Mouse (Mus musculus) kidney, adult 8-10 months (tissue): ENCODE data around the gene Tekt4.
A peak's percentile ranks its signal among the peaks of the same experiment; 100 is the strongest.

Experiments used
- DNase-seq, 2 experiments: peaks; one replicate each; pipeline ENCODE4 v3.0.0; 2022

Tekt4 gene

GRCm38 (mm10) chr17:25454272-25454671 lies at the start of gene Tekt4:
Gene Tekt4 (plus strand): TSS chr17:25454615.
- DNase-seq: no peak

- DNase-seq: no peak
These were observed 49.1 kb upstream of the Tekt4 start for GRCm38 (mm10) chr17:25405224-25405895.

- no peak for DNase-seq
These were observed 48.4 kb upstream of the Tekt4 start for GRCm38 (mm10) chr17:25406011-25406441.

- DNase-seq: no peak
These were observed 47.1 kb upstream of the Tekt4 start for GRCm38 (mm10) chr17:25407352-25407751.

- DNase-seq: no peak
These were observed 46.0 kb upstream of the Tekt4 start for GRCm38 (mm10) chr17:25408302-25408999.

- no peak for DNase-seq
These were observed 44.8 kb upstream of the Tekt4 start for GRCm38 (mm10) chr17:25409621-25410020.

GRCm38 (mm10) chr17:25410180-25410579 lies 44.2 kb upstream of the Tekt4 start:
- DNase-seq: no peak

GRCm38 (mm10) chr17:25410786-25411185 lies 43.6 kb upstream of the Tekt4 start:
- no peak for DNase-seq

- DNase-seq: no peak
These were observed 43.2 kb upstream of the Tekt4 start for GRCm38 (mm10) chr17:25411251-25411650.

GRCm38 (mm10) chr17:25414209-25414608 lies 40.2 kb upstream of the Tekt4 start:
- DNase-seq: peak; percentile 66 to 82

GRCm38 (mm10) chr17:25414917-25415316 lies 39.5 kb upstream of the Tekt4 start:
- DNase-seq: no peak

GRCm38 (mm10) chr17:25415421-25415913 lies 38.9 kb upstream of the Tekt4 start:
- DNase-seq: no peak

GRCm38 (mm10) chr17:25416219-25416618 lies 38.2 kb upstream of the Tekt4 start:
- DNase-seq: no peak

- no peak for DNase-seq
These were observed 36.4 kb upstream of the Tekt4 start for GRCm38 (mm10) chr17:25417990-25418389.

GRCm38 (mm10) chr17:25418926-25419325 lies 35.5 kb upstream of the Tekt4 start:
- DNase-seq: no peak

GRCm38 (mm10) chr17:25420998-25421397 lies 33.4 kb upstream of the Tekt4 start:
- peak in 1 of 2 experiments; percentile 17 for DNase-seq

- no peak for DNase-seq
These were observed 29.8 kb upstream of the Tekt4 start for GRCm38 (mm10) chr17:25424526-25425080.

GRCm38 (mm10) chr17:25425996-25426395 lies 28.4 kb upstream of the Tekt4 start:
- no peak for DNase-seq

GRCm38 (mm10) chr17:25427441-25427840 lies 27.0 kb upstream of the Tekt4 start:
- no peak for DNase-seq

GRCm38 (mm10) chr17:25429240-25429639 lies 25.2 kb upstream of the Tekt4 start:
- no peak for DNase-seq

GRCm38 (mm10) chr17:25429886-25430285 lies 24.5 kb upstream of the Tekt4 start:
- no peak for DNase-seq

- no peak for DNase-seq
These were observed 23.9 kb upstream of the Tekt4 start for GRCm38 (mm10) chr17:25430534-25430933.

- DNase-seq: no peak
These were observed 21.8 kb upstream of the Tekt4 start for GRCm38 (mm10) chr17:25432433-25433181.
